Comparison of ENCODE assay signal across 24 mouse cellular contexts in genomic region chr4:51671516-51671915, GRCm38 (mm10).
A peak's percentile ranks its signal among the peaks of the same experiment; 100 is the strongest.
DNase-seq lines count a peak whose midpoint lies in the region; ATAC-seq lines count a peak whose summit lies in the region.
"Had no signal": no experiment of that assay in that cellular context is flagged by ENCODE, and none has a peak within 500 bp of the region (broad histone marks: within the 10 kb centered on the region; RNA-seq: fewer than 3 reads in every experiment).

No protein-coding gene starts in this region.

- H3K4me1 ChIP-seq in forebrain, embryonic 14.5 days (ENCODE audit: control insufficient read depth, insufficient read depth, low read length), result no peaks in the 10 kb centered on the region
- H3K4me1 ChIP-seq in forebrain, embryonic 16.5 days (replicated peaks; ENCODE audit: control insufficient read depth, insufficient read depth, low read length), result no peaks in the 10 kb centered on the region
- no peaks in the 10 kb centered on the region for H3K4me1 ChIP-seq in intestine, embryonic 15.5 days (replicated peaks)
- H3K4me1 ChIP-seq: embryonic facial prominence, embryonic 10.5 days; forebrain, embryonic 13.5 days; heart, embryonic 10.5 days; hindbrain, embryonic 13.5 days; limb, embryonic 13.5 days; liver, embryonic 13.5 days; lung, embryonic 15.5 days; stomach, embryonic 15.5 days had no signal

- no peaks in the 10 kb centered on the region for H3K27me3 ChIP-seq in forebrain, embryonic 14.5 days (replicated peaks; ENCODE audit: control insufficient read depth, insufficient read depth, low read length)
- H3K27me3 ChIP-seq in forebrain, embryonic 16.5 days (replicated peaks; ENCODE audit: control insufficient read depth, insufficient read depth, low read length), result no peaks in the 10 kb centered on the region
- H3K27me3 ChIP-seq in intestine, embryonic 15.5 days (replicated peaks), result no peaks in the 10 kb centered on the region
- H3K27me3 ChIP-seq: forebrain, embryonic 13.5 days; hindbrain, embryonic 13.5 days; limb, embryonic 13.5 days; liver, embryonic 13.5 days; lung, embryonic 15.5 days; stomach, embryonic 15.5 days had no signal

- H3K9me3 ChIP-seq in forebrain, embryonic 14.5 days (replicated peaks; ENCODE audit: control insufficient read depth, low read length), result no peaks in the 10 kb centered on the region
- no peaks in the 10 kb centered on the region for H3K9me3 ChIP-seq in forebrain, embryonic 16.5 days (ENCODE audit: control insufficient read depth, low read length)
- H3K9me3 ChIP-seq in intestine, embryonic 15.5 days, result no peaks in the 10 kb centered on the region
- H3K9me3 ChIP-seq: embryonic facial prominence, embryonic 10.5 days; forebrain, embryonic 13.5 days; heart, embryonic 10.5 days; hindbrain, embryonic 13.5 days; limb, embryonic 13.5 days; liver, embryonic 13.5 days; lung, embryonic 15.5 days; stomach, embryonic 15.5 days had no signal

- no peak overlapping the region for H3K27ac ChIP-seq in forebrain, embryonic 14.5 days (ENCODE audit: low read depth, low read length)
- no peak overlapping the region for H3K27ac ChIP-seq in forebrain, embryonic 16.5 days (ENCODE audit: low read length)
- H3K27ac ChIP-seq in intestine, embryonic 15.5 days, result no peak overlapping the region
- H3K27ac ChIP-seq: embryonic facial prominence, embryonic 10.5 days; forebrain, embryonic 13.5 days; heart, embryonic 10.5 days; hindbrain, embryonic 13.5 days; limb, embryonic 13.5 days; liver, embryonic 13.5 days; lung, embryonic 15.5 days; stomach, embryonic 15.5 days had no signal

- ATAC-seq in forebrain, embryonic 14.5 days, result no peak
- ATAC-seq in forebrain, embryonic 16.5 days, result no peak
- ATAC-seq in intestine, embryonic 15.5 days, result no peak
- no peak for ATAC-seq in inflammation-experienced regulatory T-cells, adult 6 months
- ATAC-seq: forebrain, embryonic 13.5 days; intestine, embryonic 16.5 days had no signal

- H3K4me2 ChIP-seq in forebrain, embryonic 14.5 days (ENCODE audit: low read length), result no peak overlapping the region
- no peak overlapping the region for H3K4me2 ChIP-seq in forebrain, embryonic 16.5 days (ENCODE audit: low read length)
- H3K4me2 ChIP-seq in intestine, embryonic 15.5 days (replicated peaks), result no peak overlapping the region
- H3K4me2 ChIP-seq: forebrain, embryonic 13.5 days; hindbrain, embryonic 13.5 days; limb, embryonic 13.5 days; liver, embryonic 13.5 days; lung, embryonic 15.5 days; stomach, embryonic 15.5 days had no signal

- H3K4me3 ChIP-seq in forebrain, embryonic 14.5 days (ENCODE audit: low read depth, low read length), result no peak overlapping the region
- H3K4me3 ChIP-seq in forebrain, embryonic 16.5 days (replicated peaks; ENCODE audit: low read length), result no peak overlapping the region
- no peak overlapping the region for H3K4me3 ChIP-seq in intestine, embryonic 15.5 days (replicated peaks)
- H3K4me3 ChIP-seq: embryonic facial prominence, embryonic 10.5 days; forebrain, embryonic 13.5 days; heart, embryonic 10.5 days; hindbrain, embryonic 13.5 days; limb, embryonic 13.5 days; liver, embryonic 13.5 days; lung, embryonic 15.5 days; stomach, embryonic 15.5 days had no signal

- WGBS in forebrain, embryonic 14.5 days, result 59% methylated on average over 2 of the region's 2 CpGs
- WGBS in forebrain, embryonic 16.5 days, result 59% methylated on average over 2 of the region's 2 CpGs
- WGBS in intestine, embryonic 15.5 days, result 81% methylated on average over 2 of the region's 2 CpGs

- H3K36me3 ChIP-seq in forebrain, embryonic 14.5 days (ENCODE audit: control insufficient read depth, insufficient read depth, low read length), result no peaks in the 10 kb centered on the region
- H3K36me3 ChIP-seq in forebrain, embryonic 16.5 days (ENCODE audit: control insufficient read depth, insufficient read depth), result no peaks in the 10 kb centered on the region
- no peaks in the 10 kb centered on the region for H3K36me3 ChIP-seq in intestine, embryonic 15.5 days
- H3K36me3 ChIP-seq: embryonic facial prominence, embryonic 10.5 days; G1E; heart, embryonic 10.5 days; hindbrain, embryonic 13.5 days; limb, embryonic 13.5 days; liver, embryonic 13.5 days; lung, embryonic 15.5 days; stomach, embryonic 15.5 days had no signal

- H3K9ac ChIP-seq in forebrain, embryonic 14.5 days (ENCODE audit: low read length), result no peak overlapping the region
- H3K9ac ChIP-seq in forebrain, embryonic 16.5 days (replicated peaks; ENCODE audit: low read depth, low read length), result no peak overlapping the region
- H3K9ac ChIP-seq in intestine, embryonic 15.5 days, result no peak overlapping the region
- H3K9ac ChIP-seq: forebrain, embryonic 13.5 days; hindbrain, embryonic 13.5 days; limb, embryonic 13.5 days; liver, embryonic 13.5 days; lung, embryonic 15.5 days; stomach, embryonic 15.5 days had no signal

- DNase-seq in forebrain, embryonic 14.5 days (ENCODE audit: low spot score), result peak; percentile 42
- DNase-seq in right cerebral cortex, adult 18-20 months, result peak; percentile 15
- no peak for DNase-seq in right cerebral cortex, postnatal 25 days
- DNase-seq in layer of hippocampus, postnatal 14 days (ENCODE audit: low spot score in 2 of 2), result peak; percentile 38 to 71
- no peak for DNase-seq in kidney, postnatal 25 days
- DNase-seq: adrenal gland, postnatal 14 days; cerebellum, adult 11-12 months; gastrocnemius, postnatal 36 days; heart, postnatal 10 days; liver, embryonic 13.5 days; lung, postnatal 4 days; retina, postnatal 1 day had no signal

Comparison
In these comparisons a context has a peak if more than half of its experiments do, and no peak if none do; other contexts are left out.
1. DNase-seq: peak in forebrain, embryonic 14.5 days (single experiment), right cerebral cortex, adult 18-20 months (single experiment) and layer of hippocampus, postnatal 14 days (2 of 2); none in right cerebral cortex, postnatal 25 days (single experiment) and kidney, postnatal 25 days (0 of 2).